Mouse (Mus musculus): ENCODE data around the gene Prcc. TPM values are rescaled to one million over a fixed set of nuclear protein-coding genes. Genes with fewer than 3 reads are reported as not detected.

Prcc gene
- polyA plus RNA-seq, 1 experiment from 2014 or later: 13.8 TPM

DNA sequence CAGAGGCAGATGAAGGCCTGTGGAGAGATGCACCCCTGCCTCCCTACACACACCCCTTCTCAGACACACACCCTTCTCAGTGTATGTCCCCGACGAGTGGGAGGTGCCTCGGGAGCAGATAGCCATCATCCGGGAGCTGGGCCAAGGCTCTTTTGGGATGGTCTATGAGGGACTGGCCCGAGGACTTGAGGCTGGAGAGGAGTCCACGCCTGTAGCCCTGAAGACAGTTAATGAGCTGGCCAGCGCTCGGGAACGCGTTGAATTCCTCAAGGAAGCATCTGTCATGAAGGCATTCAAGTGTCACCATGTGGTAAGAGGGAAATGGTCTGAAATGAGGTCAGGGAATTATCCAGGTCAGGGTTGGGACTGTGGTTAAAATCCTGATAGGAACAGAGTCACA, 72.5 kb downstream of the Prcc start:
- WGBS: 68% methylated on average over 10 of the region's 10 CpGs
- Histone ChIP-seq H3K9ac (replicated peaks; ENCODE audit: low read depth, low read length) (no peak overlapping the region), H3K4me3 (replicated peaks; ENCODE audit: low read length) (no peak overlapping the region), H3K36me3 (ENCODE audit: control insufficient read depth, insufficient read depth) (no peaks in the 10 kb centered on the region), H3K27ac (ENCODE audit: low read length) (no peak overlapping the region), H3K9me3 (ENCODE audit: control insufficient read depth, low read length) (no peaks in the 10 kb centered on the region), H3K4me2 (ENCODE audit: low read length) (no peak overlapping the region), H3K27me3 (replicated peaks; ENCODE audit: control insufficient read depth, insufficient read depth, low read length) (peaks cover 35% of the 10 kb centered on the region), H3K4me1 (replicated peaks; ENCODE audit: control insufficient read depth, insufficient read depth, low read length) (peaks cover 6% of the 10 kb centered on the region)
- ATAC-seq: no peak

- Histone ChIP-seq H3K9ac (replicated peaks; ENCODE audit: low read depth, low read length) (no peak overlapping the region), H3K4me1 (replicated peaks; ENCODE audit: control insufficient read depth, insufficient read depth, low read length) (peaks cover 6% of the 10 kb centered on the region), H3K27me3 (replicated peaks; ENCODE audit: control insufficient read depth, insufficient read depth, low read length) (peaks cover 38% of the 10 kb centered on the region), H3K27ac (ENCODE audit: low read length) (no peak overlapping the region), H3K36me3 (ENCODE audit: control insufficient read depth, insufficient read depth) (no peaks in the 10 kb centered on the region), H3K9me3 (ENCODE audit: control insufficient read depth, low read length) (no peaks in the 10 kb centered on the region), H3K4me3 (replicated peaks; ENCODE audit: low read length) (no peak overlapping the region), H3K4me2 (ENCODE audit: low read length) (no peak overlapping the region)
- ATAC-seq: no peak
- 79% methylated on average over 4 of the region's 4 CpGs for WGBS
Measured at GRCm38 (mm10) chr3:87812413-87812812, 73.0 kb downstream of the Prcc start.

DNA sequence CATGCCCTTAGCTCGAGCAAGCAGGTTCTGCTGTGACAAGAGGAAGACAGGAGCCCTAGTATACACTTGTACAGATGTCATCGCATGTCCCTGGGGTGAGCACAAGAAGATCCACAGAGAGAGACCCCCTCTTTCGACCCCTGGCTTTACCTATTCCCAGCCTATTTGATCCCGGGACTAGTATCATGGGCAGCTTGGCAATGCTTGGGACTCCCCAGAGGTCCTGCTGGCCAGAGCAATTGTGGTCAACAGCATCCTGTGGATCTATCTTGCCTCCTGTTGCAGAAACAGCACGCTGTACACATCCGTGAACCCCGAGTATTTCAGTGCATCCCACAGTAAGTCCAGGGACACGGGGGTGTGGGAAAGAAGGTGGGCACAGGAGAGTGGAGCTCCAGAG, 74.1 kb downstream of the Prcc start:
- Histone ChIP-seq H3K36me3 (ENCODE audit: control insufficient read depth, insufficient read depth) (no peaks in the 10 kb centered on the region), H3K4me2 (ENCODE audit: low read length) (no peak overlapping the region), H3K9ac (replicated peaks; ENCODE audit: low read depth, low read length) (no peak overlapping the region), H3K4me1 (replicated peaks; ENCODE audit: control insufficient read depth, insufficient read depth, low read length) (peaks cover 6% of the 10 kb centered on the region), H3K27ac (ENCODE audit: low read length) (no peak overlapping the region), H3K27me3 (replicated peaks; ENCODE audit: control insufficient read depth, insufficient read depth, low read length) (peaks cover 38% of the 10 kb centered on the region), H3K4me3 (replicated peaks; ENCODE audit: low read length) (no peak overlapping the region), H3K9me3 (ENCODE audit: control insufficient read depth, low read length) (no peaks in the 10 kb centered on the region)
- WGBS: 85% methylated on average over 8 of the region's 8 CpGs
- no peak for ATAC-seq

- ATAC-seq: 0 out of 2 replicates have a peak, but pooled peaks have one; percentile 20
- Histone ChIP-seq H3K9ac (replicated peaks; ENCODE audit: low read depth, low read length) (no peak overlapping the region), H3K36me3 (ENCODE audit: control insufficient read depth, insufficient read depth) (no peaks in the 10 kb centered on the region), H3K9me3 (ENCODE audit: control insufficient read depth, low read length) (no peaks in the 10 kb centered on the region), H3K27ac (ENCODE audit: low read length) (no peak overlapping the region), H3K4me2 (ENCODE audit: low read length) (peak overlapping the region; percentile 30), H3K4me3 (replicated peaks; ENCODE audit: low read length) (peak overlapping the region; percentile 17), H3K4me1 (replicated peaks; ENCODE audit: control insufficient read depth, insufficient read depth, low read length) (peaks cover 6% of the 10 kb centered on the region), H3K27me3 (replicated peaks; ENCODE audit: control insufficient read depth, insufficient read depth, low read length) (peaks cover 43% of the 10 kb centered on the region)
- 4% methylated on average over 28 of the region's 28 CpGs for whole genome bisulfite sequencing
Measured at GRCm38 (mm10) chr3:87809322-87809962, 76.0 kb downstream of the Prcc start.

Other genes starting within 250 kb of the Prcc start
- 0.71 and 0.92 TPM in 2 replicates for gene Lrrc71, start 137.0 kb downstream of the Prcc start, polyA plus RNA-seq (2015; fragmentation: Nextera tagmentation; extraction: Ambion mirVana)
- 1.1 and 2.1 TPM in 2 replicates for gene Ntrk1, start 90.4 kb downstream of the Prcc start, polyA plus RNA-seq (2015; fragmentation: Nextera tagmentation; extraction: Ambion mirVana)
- 0.52 and 0.57 TPM in 2 replicates for gene Insrr, start 88.7 kb downstream of the Prcc start, polyA plus RNA-seq (2015; fragmentation: Nextera tagmentation; extraction: Ambion mirVana)
- 6.9 and 7.4 TPM in 2 replicates for gene Pear1, start 61.3 kb downstream of the Prcc start, polyA plus RNA-seq (2015; fragmentation: Nextera tagmentation; extraction: Ambion mirVana)
- gene Sh2d2a, start 38.9 kb downstream of the Prcc start, polyA plus RNA-seq (2015; fragmentation: Nextera tagmentation; extraction: Ambion mirVana): not detected in 2 replicates
- gene Hdgf, start 20.7 kb upstream of the Prcc start, polyA plus RNA-seq (2015; fragmentation: Nextera tagmentation; extraction: Ambion mirVana): 186 and 212 TPM in 2 replicates
- gene Mrpl24, start 33.9 kb upstream of the Prcc start, polyA plus RNA-seq (2015; fragmentation: Nextera tagmentation; extraction: Ambion mirVana): 63.4 and 64.3 TPM in 2 replicates
- 43.5 and 49.4 TPM in 2 replicates for gene Isg20l2, start 44.7 kb upstream of the Prcc start, polyA plus RNA-seq (2015; fragmentation: Nextera tagmentation; extraction: Ambion mirVana)
- gene Rrnad1, start 45.1 kb upstream of the Prcc start, polyA plus RNA-seq (2015; fragmentation: Nextera tagmentation; extraction: Ambion mirVana): 18.4 and 23.5 TPM in 2 replicates
- 18.9 and 19.4 TPM in 2 replicates for gene Crabp2, start 63.1 kb upstream of the Prcc start, polyA plus RNA-seq (2015; fragmentation: Nextera tagmentation; extraction: Ambion mirVana)
- gene Nes, start 85.5 kb upstream of the Prcc start, polyA plus RNA-seq (2015; fragmentation: Nextera tagmentation; extraction: Ambion mirVana): 35.7 and 41.6 TPM in 2 replicates
- gene Bcan, start 114.6 kb upstream of the Prcc start, polyA plus RNA-seq (2015; fragmentation: Nextera tagmentation; extraction: Ambion mirVana): 34.8 and 43.6 TPM in 2 replicates
- gene Hapln2, start 142.0 kb upstream of the Prcc start, polyA plus RNA-seq (2015; fragmentation: Nextera tagmentation; extraction: Ambion mirVana): 0.25 and 0.35 TPM in 2 replicates
- 32.5 and 36.3 TPM in 2 replicates for gene Gpatch4, start 157.5 kb upstream of the Prcc start, polyA plus RNA-seq (2015; fragmentation: Nextera tagmentation; extraction: Ambion mirVana)
- gene Naxe, start 172.9 kb upstream of the Prcc start, polyA plus RNA-seq (2015; fragmentation: Nextera tagmentation; extraction: Ambion mirVana): 164 and 168 TPM in 2 replicates
- gene Ttc24, start 192.7 kb upstream of the Prcc start, polyA plus RNA-seq (2015; fragmentation: Nextera tagmentation; extraction: Ambion mirVana): not detected in 2 replicates
- gene Iqgap3, start 196.4 kb upstream of the Prcc start, polyA plus RNA-seq (2015; fragmentation: Nextera tagmentation; extraction: Ambion mirVana): 7.5 and 7.8 TPM in 2 replicates

Measured in forebrain, embryonic 16.5 days (tissue).